In the genomic region with DNA sequence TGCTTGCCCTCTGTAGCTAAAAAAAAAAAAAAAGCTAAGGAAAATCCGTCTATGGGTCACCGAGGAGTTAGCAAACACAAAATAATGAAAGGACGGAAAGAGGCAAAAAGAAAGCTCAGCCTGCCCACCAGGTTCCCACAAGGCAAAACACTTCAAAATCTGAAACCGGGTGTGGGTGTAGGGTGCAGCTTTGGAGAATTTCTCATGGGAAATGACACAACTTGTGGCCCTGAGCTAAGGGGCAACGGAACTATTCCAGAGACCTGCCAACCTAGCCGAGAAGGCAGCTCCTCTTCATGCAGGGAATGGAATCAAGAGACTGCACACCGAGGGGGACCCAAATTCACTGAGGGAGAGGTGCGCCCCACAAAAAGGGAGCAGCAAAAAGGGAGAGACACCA, we compare ENCODE assay signal across 1 mouse cellular context.
TF ChIP-seq lines count a peak whose summit lies in the region.

No protein-coding gene starts in this region.

TF ChIP-seq in CH12.LX, 34 proteins besides CTCF, POLR2A, EP300 and RAD21 (continued from another document):
- TF ChIP-seq NRF1 (IDR thresholded peaks at IDR 0.05; ENCODE audit: low read depth, low read length) (no peak), SMC3 (IDR thresholded peaks at IDR 0.05; ENCODE audit: low read depth, low read length) (no peak), TCF12 (IDR thresholded peaks at IDR 0.05; ENCODE audit: low read depth, low read length) (no peak), CHD1 (IDR thresholded peaks at IDR 0.05; ENCODE audit: low read depth, low read length) (peak; percentile 76; the same call in 1 of the 2 replicates), SIN3A (IDR thresholded peaks at IDR 0.05; ENCODE audit: low read length) (peak; percentile 63; the same call in 1 of the 2 replicates), USF2 (conservative IDR thresholded peaks at IDR 0.05; ENCODE audit: low read depth, low read length) (no peak), ZNF384 (IDR thresholded peaks at IDR 0.05; ENCODE audit: low read depth, low read length) (peak; percentile 49; the same call in 1 of the 2 replicates), POLR2AphosphoS2 (IDR thresholded peaks at IDR 0.05; ENCODE audit: low read depth, low read length) (no peak), NELFE (IDR thresholded peaks at IDR 0.05; ENCODE audit: low read depth, low read length) (no peak)
